27 mouse cellular contexts compared by ENCODE assay signal in genomic region chr17:68961160-68961559, GRCm38 (mm10).
DNase-seq lines count a peak whose midpoint lies in the region; ATAC-seq lines count a peak whose summit lies in the region.
"Had no signal": no experiment of that assay in that cellular context is flagged by ENCODE, and none has a peak within 500 bp of the region (broad histone marks: within the 10 kb centered on the region; RNA-seq: fewer than 3 reads in every experiment).

No protein-coding gene starts in this region.

- WGBS in kidney, embryonic 15.5 days: 74% methylated on average over 2 of the region's 2 CpGs
- WGBS in kidney, embryonic 16.5 days: 73% methylated on average over 2 of the region's 2 CpGs

- no peaks in the 10 kb centered on the region for H3K4me1 ChIP-seq in kidney, embryonic 15.5 days
- no peaks in the 10 kb centered on the region for H3K4me1 ChIP-seq in kidney, embryonic 16.5 days (ENCODE audit: insufficient read depth, low read length)
- H3K4me1 ChIP-seq: embryonic facial prominence, embryonic 10.5 days; embryonic facial prominence, embryonic 13.5 days; forebrain, embryonic 12.5 days; forebrain, embryonic 15.5 days; heart, embryonic 10.5 days; heart, embryonic 13.5 days had no signal

- H3K27me3 ChIP-seq in kidney, embryonic 15.5 days: no peaks in the 10 kb centered on the region
- no peaks in the 10 kb centered on the region for H3K27me3 ChIP-seq in kidney, embryonic 16.5 days (ENCODE audit: insufficient read depth, low read length)
- H3K27me3 ChIP-seq: embryonic facial prominence, embryonic 13.5 days; forebrain, embryonic 12.5 days; forebrain, embryonic 15.5 days; heart, embryonic 13.5 days had no signal

- no peak overlapping the region for H3K27ac ChIP-seq in kidney, embryonic 15.5 days
- H3K27ac ChIP-seq in kidney, embryonic 16.5 days (ENCODE audit: low read length): no peak overlapping the region
- H3K27ac ChIP-seq: embryonic facial prominence, embryonic 10.5 days; embryonic facial prominence, embryonic 13.5 days; forebrain, embryonic 12.5 days; forebrain, embryonic 15.5 days; heart, embryonic 10.5 days; heart, embryonic 13.5 days; hindbrain, embryonic 14.5 days had no signal

- peak; percentile 5 for DNase-seq in kidney, adult 11 months
- DNase-seq in kidney, adult 8-10 months: peak; percentile 33 to 39
- no peak for DNase-seq in kidney, postnatal 10 days
- peak; percentile 17 to 38 for DNase-seq in kidney, postnatal 36 days
- DNase-seq in cerebellum, adult 9-11 months: no peak
- DNase-seq: adrenal gland, adult 2 months; adrenal gland, postnatal 14 days; B cell, adult 2 months; cerebellum, adult 11 months; cerebellum, adult 2 months; cerebellum, postnatal 10 days; cerebellum, postnatal 36 days; embryo, embryonic 11 days; gastrocnemius, postnatal 25 days; heart, adult 18-20 months; heart, postnatal 14 days; heart, postnatal 4 days had no signal

- H3K9me3 ChIP-seq in kidney, embryonic 15.5 days (replicated peaks): no peaks in the 10 kb centered on the region
- no peaks in the 10 kb centered on the region for H3K9me3 ChIP-seq in kidney, embryonic 16.5 days (ENCODE audit: low read length)
- H3K9me3 ChIP-seq: embryonic facial prominence, embryonic 10.5 days; embryonic facial prominence, embryonic 13.5 days; forebrain, embryonic 12.5 days; forebrain, embryonic 15.5 days; heart, embryonic 10.5 days; heart, embryonic 13.5 days had no signal

- no peak for ATAC-seq in kidney, embryonic 15.5 days (replicated peaks; ENCODE audit: low FRiP score)
- ATAC-seq in kidney, embryonic 16.5 days (ENCODE audit: low FRiP score, low TSS enrichment): peak; percentile 51; the same call in 1 of the 2 replicates
- ATAC-seq: forebrain, embryonic 15.5 days had no signal

- no peak overlapping the region for H3K4me2 ChIP-seq in kidney, embryonic 15.5 days
- no peak overlapping the region for H3K4me2 ChIP-seq in kidney, embryonic 16.5 days (replicated peaks; ENCODE audit: low read depth, low read length)
- H3K4me2 ChIP-seq: embryonic facial prominence, embryonic 13.5 days; forebrain, embryonic 12.5 days; forebrain, embryonic 15.5 days; heart, embryonic 13.5 days; hindbrain, embryonic 14.5 days had no signal

- no peaks in the 10 kb centered on the region for H3K36me3 ChIP-seq in kidney, embryonic 15.5 days
- H3K36me3 ChIP-seq in kidney, embryonic 16.5 days (ENCODE audit: insufficient read depth, low read length): no peaks in the 10 kb centered on the region
- H3K36me3 ChIP-seq: embryonic facial prominence, embryonic 10.5 days; embryonic facial prominence, embryonic 13.5 days; forebrain, embryonic 12.5 days; forebrain, embryonic 15.5 days; heart, embryonic 10.5 days; heart, embryonic 13.5 days had no signal

- H3K9ac ChIP-seq in kidney, embryonic 15.5 days: no peak overlapping the region
- no peak overlapping the region for H3K9ac ChIP-seq in kidney, embryonic 16.5 days (replicated peaks; ENCODE audit: low read length)
- H3K9ac ChIP-seq: embryonic facial prominence, embryonic 13.5 days; forebrain, embryonic 12.5 days; forebrain, embryonic 15.5 days; heart, embryonic 13.5 days; hindbrain, embryonic 14.5 days had no signal

- no peak overlapping the region for H3K4me3 ChIP-seq in kidney, embryonic 15.5 days (replicated peaks)
- H3K4me3 ChIP-seq in kidney, embryonic 16.5 days (ENCODE audit: low read length): no peak overlapping the region
- H3K4me3 ChIP-seq: embryonic facial prominence, embryonic 10.5 days; embryonic facial prominence, embryonic 13.5 days; erythroblast, embryonic 14.5 days; forebrain, embryonic 12.5 days; forebrain, embryonic 15.5 days; heart, embryonic 10.5 days; heart, embryonic 13.5 days had no signal

Comparison
In these comparisons a context has a peak if more than half of its experiments do, and no peak if none do; other contexts are left out.
1. DNase-seq: peak in kidney, adult 11 months (single experiment), kidney, adult 8-10 months (2 of 2) and kidney, postnatal 36 days (2 of 2); none in kidney, postnatal 10 days (single experiment) and cerebellum, adult 9-11 months (single experiment).